Mouse (Mus musculus) kidney, adult 2 months (tissue): ENCODE measurements at regions not wholly inside any gene's neighbourhood (a gene's known extent, or its start where the extent isn't known, plus 50 kb on each side); places are given as distances from the start of the nearest gene placed in this dataset.
"Not testable (repeated sequence)": the region's sequence is repeated elsewhere in the genome, so short reads cannot be mapped to it uniquely, and the experiment has no call there.

Experiments used
- DNase-seq: peaks from one replicate; pipeline ENCODE4 v3.0.0; 2021
- H3K27ac ChIP-seq: fragments of 200-500 bp; 2 replicates; pipeline ENCODE4 v1.5.1; 2012; ENCODE audit warnings: low read depth, low read length, control low read depth, inconsistent platforms; ENCODE audit not compliant: insufficient read depth
- H3K27me3 ChIP-seq: fragments of 200-500 bp; replicated peaks from 2 replicates; pipeline ENCODE4 v1.6.1; 2012; ENCODE audit warnings: mild to moderate bottlenecking, moderate library complexity, low read length, inconsistent platforms; ENCODE audit not compliant: control insufficient read depth, insufficient read depth
- H3K36me3 ChIP-seq: fragments of 200-500 bp; 2 replicates; pipeline ENCODE4 v1.6.1; 2012; ENCODE audit warnings: mild to moderate bottlenecking, moderate library complexity, low read length, inconsistent platforms; ENCODE audit not compliant: control insufficient read depth, insufficient read depth
- H3K4me1 ChIP-seq: fragments of 200-500 bp; 2 replicates; pipeline ENCODE4 v1.6.1; 2011; ENCODE audit warnings: low read length; ENCODE audit not compliant: control insufficient read depth, insufficient read depth
- H3K4me3 ChIP-seq: fragments of 200-500 bp; 2 replicates; pipeline ENCODE4 v1.5.1; 2011; ENCODE audit warnings: mild to moderate bottlenecking, low read depth, low read length, control low read depth; ENCODE audit not compliant: insufficient read depth
- CTCF ChIP-seq: fragments of 200-500 bp; conservative IDR thresholded peaks from 2 replicates; pipeline ENCODE4 v1.5.1; 2011; ENCODE audit warnings: low read depth, mild to moderate bottlenecking, control low read depth, low read length, moderate library complexity, mixed read lengths; ENCODE audit not compliant: insufficient read depth, insufficient read length
- POLR2A ChIP-seq: fragments of 200-500 bp; IDR thresholded peaks from one replicate; pipeline ENCODE4 v1.6.1; 2011; ENCODE audit warnings: low read depth, low read length, control low read depth
- WGBS: fragments of 180-500 bp; shearing (Covaris S2); methylation state at CpG from one replicate; pipeline ENCODE4 v1.1.7; 2018; 5-methylcytosine and 5-hydroxymethylcytosine counted together

- 79% methylated on average over 2 of the region's 2 CpGs for WGBS
- no peak for DNase-seq
- no peaks in the 10 kb centered on the region for H3K4me1 ChIP-seq
- H3K27me3 ChIP-seq = no peaks in the 10 kb centered on the region
- H3K27ac ChIP-seq = no peak overlapping the region
- TF ChIP-seq CTCF (no peak), POLR2A (no peak)
- H3K4me3 ChIP-seq = no peak overlapping the region
- no peaks in the 10 kb centered on the region for H3K36me3 ChIP-seq
These were observed 245.8 kb downstream of the Kctd12 start for GRCm38 (mm10) chr14:102736656-102737055.

GRCm38 (mm10) chr14:102733718-102734117, 248.7 kb downstream of the Kctd12 start:
- not testable (repeated sequence) for H3K27me3 ChIP-seq, H3K27ac ChIP-seq, H3K36me3 ChIP-seq, H3K4me1 ChIP-seq, DNase-seq, H3K4me3 ChIP-seq
- WGBS = 93% methylated on average over 4 of the region's 4 CpGs

- Histone ChIP-seq H3K27ac (peak overlapping the region; percentile 81), H3K36me3 (no peaks in the 10 kb centered on the region), H3K4me3 (no peak overlapping the region), H3K4me1 (no peaks in the 10 kb centered on the region), H3K27me3 (no peaks in the 10 kb centered on the region)
- 58% methylated on average over 5 of the region's 5 CpGs for WGBS
- DNase-seq = peak; percentile 73
- TF ChIP-seq CTCF = no peak
- no peak for TF ChIP-seq POLR2A
These were observed 250.7 kb downstream of the Kctd12 start for GRCm38 (mm10) chr14:102731746-102732145.

GRCm38 (mm10) chr14:102722633-102723032, 259.8 kb downstream of the Kctd12 start:
- WGBS = 39% methylated on average over 2 of the region's 2 CpGs
- Histone ChIP-seq H3K4me3 (no peak overlapping the region), H3K27ac (no peak overlapping the region), H3K27me3 (no peaks in the 10 kb centered on the region), H3K4me1 (no peaks in the 10 kb centered on the region), H3K36me3 (no peaks in the 10 kb centered on the region)
- TF ChIP-seq POLR2A (no peak), CTCF (no peak)
- no peak for DNase-seq

GRCm38 (mm10) chr14:102718558-102718957, 263.9 kb downstream of the Kctd12 start:
- 55% methylated on average over 2 of the region's 2 CpGs for WGBS
- DNase-seq = no peak
- no peak overlapping the region for H3K27ac ChIP-seq
- H3K36me3 ChIP-seq = no peaks in the 10 kb centered on the region
- no peak overlapping the region for H3K4me3 ChIP-seq
- no peaks in the 10 kb centered on the region for H3K4me1 ChIP-seq
- TF ChIP-seq CTCF = no peak
- no peak for TF ChIP-seq POLR2A
- no peaks in the 10 kb centered on the region for H3K27me3 ChIP-seq

GRCm38 (mm10) chr14:102712600-102712999, 269.8 kb downstream of the Kctd12 start:
- Histone ChIP-seq H3K36me3 (no peaks in the 10 kb centered on the region), H3K27ac (no peak overlapping the region), H3K4me1 (no peaks in the 10 kb centered on the region), H3K27me3 (no peaks in the 10 kb centered on the region; the same call in 1 of the 2 replicates), H3K4me3 (no peak overlapping the region)
- TF ChIP-seq POLR2A (no peak), CTCF (no peak)
- WGBS = 86% methylated on average over 1 of the region's 1 CpGs
- no peak for DNase-seq

GRCm38 (mm10) chr14:102706704-102707336, 275.6 kb downstream of the Kctd12 start:
- no peaks in the 10 kb centered on the region for H3K4me1 ChIP-seq
- H3K36me3 ChIP-seq = no peaks in the 10 kb centered on the region
- TF ChIP-seq POLR2A (no peak), CTCF (no peak)
- H3K4me3 ChIP-seq = no peak overlapping the region
- WGBS = 80% methylated on average over 5 of the region's 5 CpGs
- no peak for DNase-seq
- H3K27me3 ChIP-seq = no peaks in the 10 kb centered on the region; the same call in 1 of the 2 replicates
- no peak overlapping the region for H3K27ac ChIP-seq

GRCm38 (mm10) chr14:102701108-102701507, 281.3 kb downstream of the Kctd12 start:
- Histone ChIP-seq H3K4me1 (no peaks in the 10 kb centered on the region), H3K27me3 (no peaks in the 10 kb centered on the region), H3K4me3 (no peak overlapping the region), H3K27ac (no peak overlapping the region), H3K36me3 (no peaks in the 10 kb centered on the region)
- DNase-seq = no peak
- no peak for TF ChIP-seq CTCF
- 67% methylated on average over 2 of the region's 2 CpGs for WGBS
